Mouse (Mus musculus): ENCODE data around the gene Flvcr2. TPM values are rescaled to one million over a fixed set of nuclear protein-coding genes. Genes with fewer than 3 reads are reported as not detected.
A peak's percentile ranks its signal among the peaks of the same experiment; 100 is the strongest.
"Not testable (repeated sequence)": the region's sequence is repeated elsewhere in the genome, so short reads cannot be mapped to it uniquely, and the experiment has no call there.

Flvcr2 gene
- total RNA-seq (2012; rRNA removed) (0.04 TPM in 1 of 2 replicates, not detected in the other), total RNA-seq (2014; rRNA removed) (not detected in 2 replicates), polyA plus RNA-seq (2012; ENCODE audit: insufficient read length, low read depth) (0.14 and 0.17 TPM in 2 replicates)

DNA sequence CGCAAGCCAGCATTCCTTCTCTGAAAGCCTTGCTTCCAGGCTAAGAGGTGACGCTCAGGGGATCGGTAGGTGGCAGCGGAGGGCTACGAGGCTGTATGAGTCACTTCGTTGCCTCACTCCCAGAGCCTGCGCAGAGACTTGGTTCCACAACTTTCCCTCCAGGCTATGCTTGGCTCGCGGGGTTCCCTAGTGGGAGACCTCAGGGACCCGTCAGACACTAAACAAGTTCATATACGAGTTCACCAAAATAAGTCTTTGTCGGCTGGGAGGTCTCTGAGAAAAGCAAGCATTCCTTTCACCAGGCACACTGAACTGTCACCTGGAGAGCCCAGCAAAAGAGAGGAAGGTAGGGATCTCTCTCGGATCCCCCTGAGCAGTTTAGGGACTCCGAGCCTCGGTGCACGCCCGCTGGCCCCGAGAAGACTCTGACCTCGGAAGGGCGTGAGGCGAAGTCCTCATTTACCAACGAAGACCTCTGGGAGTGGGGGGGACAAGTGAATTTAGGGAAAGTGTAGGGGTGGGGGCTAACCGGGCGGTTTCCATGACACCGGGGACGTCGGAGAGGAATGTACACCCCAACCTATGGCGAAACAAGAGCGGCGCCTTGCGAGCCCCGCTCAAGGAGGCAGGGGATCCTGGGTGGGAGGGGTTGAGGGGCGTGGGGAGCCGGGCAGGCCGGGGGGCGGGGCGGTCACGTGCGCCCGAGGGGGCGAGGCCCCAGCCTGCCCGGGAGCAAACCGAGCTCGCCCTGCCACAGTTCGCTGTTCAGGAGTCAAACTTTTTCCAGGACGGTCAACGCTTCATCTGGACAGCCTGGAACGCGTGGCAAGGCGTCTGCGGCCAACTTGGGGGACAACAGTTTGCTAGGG lies at the start of gene Flvcr2:
TSS of gene Flvcr2 (plus strand) at position 713 of the 869 bp plus-strand sequence.
- dilution Hi-C loops (cut with MboI; ENCODE audit: extremely low pct_ligation_motif_present, extremely low pct_unique_long_range_greater_than_20kb, low sequenced_read_pairs), result no loop called here

DNA sequence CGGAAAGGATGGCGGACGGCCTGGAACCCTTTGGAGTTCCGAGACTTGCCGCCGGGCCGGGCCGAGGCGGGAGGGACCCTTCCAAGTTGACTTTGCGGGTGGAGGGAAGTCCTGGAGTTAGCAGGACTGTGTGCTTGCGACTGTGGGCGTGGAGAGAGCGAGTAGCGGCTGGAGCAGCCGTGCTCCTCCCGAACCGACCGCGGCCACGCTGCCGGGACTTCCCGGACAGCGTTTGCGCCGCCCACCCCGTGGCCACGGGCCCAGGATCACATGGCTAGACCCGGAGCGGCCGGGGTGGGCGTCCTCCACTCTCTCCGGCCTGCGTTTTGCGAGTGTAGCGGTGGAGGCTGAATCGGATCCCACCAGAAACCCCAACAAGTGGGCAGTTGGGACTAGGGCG lies 48.2 kb upstream of the Flvcr2 start:
- H3K4me2 ChIP-seq (ENCODE audit: insufficient read depth, low read depth, poor library complexity, severe bottlenecking); DNase-seq (ENCODE audit: extremely low read depth); H3K4me3 ChIP-seq (replicated peaks in 1 of 3; ENCODE audit: low read depth in 2 of 3, low read length in 2 of 3, poor library complexity in 1 of 3); H3K9ac ChIP-seq (ENCODE audit: insufficient read depth, low read depth); H3K27me3 ChIP-seq (replicated peaks); H3K27ac ChIP-seq (ENCODE audit: insufficient read depth, low read depth); in situ Hi-C loops (cut with MboI; ENCODE audit: low pct_ligation_motif_present, low pct_unique_long_range_greater_than_20kb, low sequenced_read_pairs); dilution Hi-C loops (cut with MboI; ENCODE audit: extremely low pct_ligation_motif_present, extremely low pct_unique_long_range_greater_than_20kb, low sequenced_read_pairs); H3K9me3 ChIP-seq (replicated peaks; ENCODE audit: low read length): not testable (repeated sequence)
- peaks cover 39 to 80% of the 10 kb centered on the region in 2 experiments for H3K36me3 ChIP-seq (replicated peaks in 1 of 2; ENCODE audit: control insufficient read depth in 1 of 2, insufficient read depth in 1 of 2, low read length in 1 of 2)
- H3K4me1 ChIP-seq (ENCODE audit: control insufficient read depth in 1 of 2, insufficient read depth in 2 of 2), result peaks cover 20 to 66% of the 10 kb centered on the region in 2 experiments
- peaks cover 41% of the 10 kb centered on the region for H3K79me2 ChIP-seq (replicated peaks; ENCODE audit: control insufficient read depth, extremely low read depth, insufficient read depth, poor library complexity, severe bottlenecking)

More for the DNA sequence above, at the start of gene Flvcr2:
- TF ChIP-seq CTCF (conservative IDR thresholded peaks at IDR 0.05 in 1 of 2, IDR thresholded peaks at IDR 0.05 in 1 of 2; ENCODE audit: low read depth in 2 of 2, low read length in 2 of 2), result peak in 1 of 2 experiments; percentile 74; a peak in 2 of 4 replicates
- no peak for TF ChIP-seq MXI1 (IDR thresholded peaks at IDR 0.05; ENCODE audit: low read depth, low read length)
- TF ChIP-seq USF1 (IDR thresholded peaks at IDR 0.05; ENCODE audit: low read depth, low read length), result peak; percentile 53
- no peak for TF ChIP-seq TBP (conservative IDR thresholded peaks at IDR 0.05; ENCODE audit: low read depth, low read length)
- TF ChIP-seq POLR2AphosphoS2 (IDR thresholded peaks at IDR 0.05; ENCODE audit: low read depth, low read length), result no peak
- no peak for TF ChIP-seq TCF12 (IDR thresholded peaks at IDR 0.05; ENCODE audit: low read depth, low read length)
- TF ChIP-seq ZKSCAN1 (IDR thresholded peaks at IDR 0.05; ENCODE audit: borderline replicate concordance, low read depth, low read length), result no peak
- peak; percentile 81 for TF ChIP-seq NRF1 (IDR thresholded peaks at IDR 0.05; ENCODE audit: low read depth, low read length)
- TF ChIP-seq IRF4 (IDR thresholded peaks at IDR 0.05; ENCODE audit: low read depth, low read length), result no peak
- TF ChIP-seq JUND (conservative IDR thresholded peaks at IDR 0.05; ENCODE audit: low read depth, low read length), result no peak
- TF ChIP-seq MYC (IDR thresholded peaks at IDR 0.05; ENCODE audit: low read depth, low read length), result no peak
- TF ChIP-seq GABPA (IDR thresholded peaks at IDR 0.05; ENCODE audit: insufficient replicate concordance, low read depth, low read length), result no peak
- peak; percentile 75 for TF ChIP-seq BHLHE40 (IDR thresholded peaks at IDR 0.05; ENCODE audit: low read depth, low read length)
- peak; percentile 62 for TF ChIP-seq SMC3 (IDR thresholded peaks at IDR 0.05; ENCODE audit: low read depth, low read length)
- TF ChIP-seq PAX5 (IDR thresholded peaks at IDR 0.05; ENCODE audit: low read length), result no peak
- TF ChIP-seq RAD21 (IDR thresholded peaks at IDR 0.05; ENCODE audit: low read depth, low read length), result peak; percentile 67
- no peak for TF ChIP-seq USF2 (conservative IDR thresholded peaks at IDR 0.05; ENCODE audit: low read depth, low read length)
- no peak for TF ChIP-seq ETS1 (conservative IDR thresholded peaks at IDR 0.05; ENCODE audit: low read depth, low read length)
- no peak for TF ChIP-seq E2F4 (IDR thresholded peaks at IDR 0.05; ENCODE audit: insufficient replicate concordance, low read depth, low read length)
- TF ChIP-seq MAFK (IDR thresholded peaks at IDR 0.05; ENCODE audit: insufficient replicate concordance, low read length), result no peak
- TF ChIP-seq RCOR1 (conservative IDR thresholded peaks at IDR 0.05; ENCODE audit: low read depth, low read length), result no peak
- TF ChIP-seq HCFC1 (IDR thresholded peaks at IDR 0.05; ENCODE audit: low read depth, low read length), result no peak
- no peak for TF ChIP-seq SIN3A (IDR thresholded peaks at IDR 0.05; ENCODE audit: low read length)
- H3K79me2 ChIP-seq (replicated peaks; ENCODE audit: control insufficient read depth, extremely low read depth, insufficient read depth, poor library complexity, severe bottlenecking), result no peaks in the 10 kb centered on the region
- H3K4me2 ChIP-seq (ENCODE audit: insufficient read depth, low read depth, poor library complexity, severe bottlenecking), result peak within 1 kb of the TSS; percentile 99
- 0 out of 4 replicates have a peak, but pooled peaks cover 0 to 3% of the 10 kb centered on the region in 2 experiments for H3K4me1 ChIP-seq (ENCODE audit: control insufficient read depth in 1 of 2, insufficient read depth in 2 of 2)
- H3K36me3 ChIP-seq (replicated peaks in 1 of 2; ENCODE audit: control insufficient read depth in 1 of 2, insufficient read depth in 1 of 2, low read length in 1 of 2), result no peaks in the 10 kb centered on the region
- peak within 1 kb of the TSS in 1 of 3 experiments; percentile 35 for H3K4me3 ChIP-seq (replicated peaks in 1 of 3; ENCODE audit: low read depth in 2 of 3, low read length in 2 of 3, poor library complexity in 1 of 3)
- H3K27ac ChIP-seq (ENCODE audit: insufficient read depth, low read depth), result no peak within 1 kb of the TSS
- peak; percentile 16 for DNase-seq (ENCODE audit: extremely low read depth)
- H3K9ac ChIP-seq (ENCODE audit: insufficient read depth, low read depth), result peak within 1 kb of the TSS; percentile 7; the same call in 1 of the 2 replicates
- H3K27me3 ChIP-seq (replicated peaks), result no peaks in the 10 kb centered on the region
- in situ Hi-C loops (cut with MboI; ENCODE audit: low pct_ligation_motif_present, low pct_unique_long_range_greater_than_20kb, low sequenced_read_pairs), result no loop called here
- no peaks in the 10 kb centered on the region for H3K9me3 ChIP-seq (replicated peaks; ENCODE audit: low read length)
